Mouse (Mus musculus) left cerebral cortex, adult 11 months (tissue): ENCODE results near the gene Ociad1.

Source experiments
- DNase-seq: peaks from one replicate; pipeline ENCODE4 v3.0.0; 2022; ENCODE audit warnings: low spot score

Gene Ociad1

DNA sequence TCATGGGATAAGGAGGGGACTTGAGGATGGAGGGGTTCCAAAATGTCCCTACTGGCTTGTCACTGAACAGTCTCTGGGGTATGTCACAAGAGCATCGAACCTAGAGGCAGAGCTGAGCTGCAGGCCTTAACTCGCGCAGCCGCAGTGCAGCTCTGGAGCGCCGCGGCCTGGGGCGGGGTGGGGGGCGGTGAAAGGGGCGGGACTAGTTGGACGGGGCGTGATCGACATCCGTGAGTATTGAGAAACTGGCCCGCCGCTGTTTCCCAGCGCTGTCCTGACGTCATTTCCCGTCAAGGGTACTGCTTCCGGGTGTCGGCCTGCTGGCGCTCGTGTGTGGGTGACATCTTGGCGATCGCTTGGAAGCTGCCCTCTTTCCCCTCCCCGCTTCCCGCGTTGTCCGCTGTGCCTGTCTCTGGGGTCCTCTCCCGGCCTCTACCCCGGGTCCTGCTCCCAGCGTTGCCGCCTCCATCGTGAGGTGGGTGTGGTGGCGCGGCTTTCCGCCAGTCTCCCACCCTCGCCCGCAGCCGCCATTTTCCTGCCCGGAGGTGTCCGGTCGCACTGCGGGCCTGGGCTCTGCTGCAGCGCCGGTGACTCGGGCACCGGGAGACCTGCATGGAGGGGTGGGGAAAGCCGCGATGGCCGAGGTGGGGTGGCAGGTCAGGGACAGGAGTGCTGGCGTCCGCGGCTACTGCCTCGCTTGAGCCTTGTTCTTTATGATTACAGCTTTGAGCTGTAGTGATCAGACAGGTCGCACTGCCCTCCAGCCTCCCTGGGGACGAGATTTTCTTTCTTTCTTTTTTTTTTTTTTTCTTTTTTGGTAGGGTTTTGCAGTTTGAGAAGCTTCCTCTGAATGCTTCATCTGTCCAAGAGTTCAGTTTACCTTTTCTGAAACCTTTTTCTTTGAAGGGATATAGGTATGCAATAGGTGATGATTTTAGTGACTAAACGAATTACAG lies at the start of gene Ociad1:
TSS of gene Ociad1 (plus strand) at position 283 of the 956 bp plus-strand sequence.
- peak; percentile 95 for DNase-seq

DNA sequence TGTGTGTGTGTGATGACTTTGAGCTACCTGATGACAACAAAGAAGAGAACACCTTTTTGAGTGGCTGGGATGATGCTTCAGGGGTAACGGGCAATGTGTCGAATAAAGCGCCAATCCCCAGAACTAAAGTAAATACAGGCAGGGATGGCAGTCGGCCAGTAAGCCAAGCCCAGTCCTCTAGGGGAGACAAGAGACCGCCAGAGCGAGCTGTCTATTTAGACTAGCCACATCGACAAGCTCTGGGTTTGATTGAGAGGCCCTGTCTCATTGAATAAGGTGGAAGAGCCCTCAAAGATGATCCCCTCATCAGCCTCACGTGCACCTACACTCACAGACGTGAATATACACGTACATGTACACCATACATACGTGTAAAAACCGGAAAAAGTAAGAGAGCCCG lies 48.2 kb upstream of the Ociad1 start:
- no peak for DNase-seq

DNA sequence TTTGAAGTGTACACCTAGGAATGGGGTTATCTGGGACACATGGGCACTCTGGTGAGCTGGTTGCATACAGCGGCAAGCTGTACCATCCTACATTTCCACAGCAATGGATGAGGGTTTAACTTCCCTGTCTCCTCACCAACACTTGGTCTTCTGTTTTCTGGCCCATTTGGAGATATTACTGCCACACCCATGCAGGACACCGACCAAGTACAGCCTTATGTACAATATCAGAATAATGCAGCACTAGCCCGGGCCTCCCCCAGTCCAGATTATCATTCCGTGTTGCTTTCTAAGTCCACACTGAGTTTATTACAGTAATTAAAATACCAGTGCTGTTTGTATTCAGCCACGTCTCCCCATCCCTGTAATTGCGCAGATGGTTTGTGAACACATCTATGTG lies 46.2 kb upstream of the Ociad1 start:
- no peak for DNase-seq

DNA sequence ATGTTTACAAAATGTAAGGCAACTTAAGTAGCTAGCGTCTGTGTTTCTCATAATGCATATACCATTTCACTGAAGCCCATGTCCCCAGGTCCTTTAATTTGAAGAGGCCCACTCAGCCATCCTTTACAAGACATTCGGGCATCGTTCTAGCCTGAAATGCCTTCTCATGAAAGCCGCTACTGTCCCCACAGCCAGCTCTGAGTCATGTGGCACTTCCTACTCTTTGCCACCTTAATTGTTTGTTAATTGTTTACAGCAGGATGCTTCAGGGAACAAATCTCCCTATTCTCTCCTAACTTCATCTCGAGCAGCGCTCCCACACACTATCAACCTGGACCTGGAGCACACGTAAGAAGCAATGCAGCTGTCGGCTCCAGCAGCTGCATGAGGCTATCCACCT lies 44.4 kb upstream of the Ociad1 start:
- DNase-seq: no peak

DNA sequence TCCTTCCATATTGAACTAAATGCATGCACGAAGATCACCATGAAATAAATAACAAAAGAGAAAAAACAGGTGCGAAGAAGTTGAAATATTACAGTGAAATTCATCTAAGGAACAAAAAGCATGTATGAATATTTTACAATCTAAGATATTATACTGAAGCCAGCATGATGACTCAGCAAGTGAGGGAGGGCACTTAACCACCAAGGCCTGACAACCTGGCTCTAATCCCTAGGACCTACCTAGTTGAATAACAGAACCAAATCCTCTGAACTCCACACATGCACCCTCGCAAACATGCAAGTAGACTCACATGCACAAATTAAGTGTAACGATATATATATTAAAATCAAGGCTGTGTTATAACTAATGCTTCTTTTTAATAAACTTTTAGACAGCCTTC lies 43.2 kb upstream of the Ociad1 start:
- DNase-seq: no peak

DNA sequence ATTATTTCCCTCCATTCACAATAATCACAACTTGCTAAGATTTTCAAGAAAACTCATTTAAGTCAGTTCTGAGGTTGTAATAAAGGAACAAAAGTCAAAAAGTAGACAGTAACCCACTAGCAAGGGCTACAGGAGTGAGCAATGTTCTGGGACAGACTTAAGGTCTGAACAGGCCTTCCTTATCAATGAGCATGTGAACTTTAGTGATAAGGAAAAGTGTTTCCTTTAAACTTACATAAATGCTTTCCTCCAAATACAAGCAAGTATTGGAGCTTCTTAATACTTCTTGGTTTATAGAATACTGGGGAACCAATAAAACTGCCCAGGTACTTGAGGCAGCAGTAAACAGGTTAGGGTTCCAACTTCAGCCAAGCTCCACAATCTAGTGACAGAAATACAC lies 39.8 kb upstream of the Ociad1 start:
- no peak for DNase-seq

DNA sequence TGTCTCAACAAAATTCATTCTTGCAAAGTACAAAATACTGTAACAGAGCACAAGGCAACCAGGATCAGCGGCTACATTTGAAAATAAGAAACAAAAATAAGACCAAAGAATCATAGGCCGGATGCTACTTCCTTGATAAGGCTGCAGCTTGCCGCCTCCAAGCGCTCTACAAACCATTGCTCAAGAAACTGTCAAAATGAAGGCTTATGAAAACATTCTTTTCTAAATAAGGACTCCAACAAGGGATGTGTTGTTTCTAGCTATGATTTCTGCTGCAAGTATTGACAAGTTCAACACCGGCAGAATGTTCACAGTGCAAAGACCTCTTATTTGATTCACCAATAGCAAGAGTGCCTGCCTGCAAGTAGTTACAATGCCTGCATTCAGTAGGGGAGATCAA lies 37.9 kb upstream of the Ociad1 start:
- no peak for DNase-seq

DNA sequence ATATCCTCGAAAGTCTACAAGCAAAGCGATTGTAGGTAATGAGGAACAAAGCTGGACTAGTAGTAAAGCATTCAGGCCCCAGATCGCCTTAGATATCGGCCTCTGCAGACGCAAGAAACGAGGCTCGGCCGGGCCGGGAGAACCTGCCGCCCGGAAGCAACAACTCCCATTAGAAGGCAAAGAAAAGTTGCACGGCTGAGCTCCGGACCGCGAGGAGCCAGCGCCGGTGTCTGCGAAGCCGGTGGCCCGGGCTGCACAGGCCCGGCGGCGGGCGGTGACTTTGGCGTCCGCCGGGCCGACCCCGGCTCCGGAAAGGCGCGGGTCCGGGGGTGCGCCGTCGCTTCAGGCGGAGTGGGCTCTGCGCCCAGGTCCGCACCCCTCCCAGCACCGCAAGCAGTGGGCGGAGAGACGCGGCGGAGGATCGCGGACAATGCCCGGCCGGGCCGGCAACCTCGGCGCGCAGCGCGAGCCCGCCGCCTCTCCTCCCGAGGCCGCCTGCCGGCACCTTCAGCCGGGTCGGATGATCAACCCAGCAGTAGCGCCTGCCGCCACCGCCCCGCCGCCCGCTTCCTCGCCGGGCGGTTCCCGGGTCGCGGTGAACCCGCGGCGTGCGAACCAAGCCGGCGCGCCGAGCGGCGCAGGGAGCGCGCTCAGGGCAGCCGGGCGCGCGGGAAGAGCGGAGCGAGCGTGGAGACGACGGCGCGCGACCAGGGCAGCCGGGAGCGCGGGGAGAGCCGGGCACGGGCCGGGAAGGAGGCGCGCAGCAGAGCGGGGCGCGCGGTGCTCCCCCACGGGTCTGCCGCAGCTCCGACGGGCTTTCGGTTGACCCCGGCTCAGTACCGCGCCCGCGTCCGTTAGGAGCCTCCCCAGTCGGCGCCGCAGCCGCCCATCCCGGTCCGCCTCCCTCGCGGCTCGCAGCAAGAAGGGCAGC lies 37.0 kb upstream of the Ociad1 start:
- no peak for DNase-seq

DNA sequence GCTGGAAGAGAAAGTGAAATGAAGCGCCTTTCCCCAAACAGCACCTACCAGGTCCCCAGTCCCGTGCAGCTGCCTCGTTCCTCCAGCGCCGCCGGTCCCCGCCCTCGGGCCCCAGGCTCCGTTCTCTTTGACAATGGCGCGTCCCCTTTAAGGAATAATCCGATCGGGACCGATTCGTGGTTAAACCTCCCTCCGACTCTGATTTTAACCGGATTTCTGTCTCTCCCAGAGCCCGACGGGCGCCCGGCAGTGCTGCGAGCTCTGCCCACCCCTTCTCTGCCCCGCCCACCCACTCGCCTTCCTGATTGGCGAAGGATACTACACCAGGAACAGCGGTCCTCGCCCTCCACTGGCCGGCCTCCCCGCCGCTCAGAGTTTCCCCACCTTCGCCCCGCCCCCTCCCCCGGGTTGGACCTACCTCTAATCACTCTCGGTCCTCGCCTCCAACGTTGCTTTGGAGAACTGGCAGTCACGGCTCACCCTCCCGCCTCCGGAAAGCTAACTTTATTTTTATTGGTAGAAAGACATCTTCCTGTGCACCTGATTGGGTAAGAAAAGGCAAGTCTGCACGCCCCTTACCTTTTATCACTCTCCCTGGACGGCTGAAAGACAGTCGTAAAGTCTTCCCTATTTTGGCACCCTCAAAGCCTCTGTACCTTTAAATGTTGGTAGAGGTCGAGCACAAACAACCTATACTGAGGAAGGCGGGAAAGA lies 36.1 kb upstream of the Ociad1 start, which contains the start of gene Fryl:
TSS of gene Fryl (minus strand) at position 268 of the 714 bp plus-strand sequence.
- DNase-seq: peak; percentile 96

DNA sequence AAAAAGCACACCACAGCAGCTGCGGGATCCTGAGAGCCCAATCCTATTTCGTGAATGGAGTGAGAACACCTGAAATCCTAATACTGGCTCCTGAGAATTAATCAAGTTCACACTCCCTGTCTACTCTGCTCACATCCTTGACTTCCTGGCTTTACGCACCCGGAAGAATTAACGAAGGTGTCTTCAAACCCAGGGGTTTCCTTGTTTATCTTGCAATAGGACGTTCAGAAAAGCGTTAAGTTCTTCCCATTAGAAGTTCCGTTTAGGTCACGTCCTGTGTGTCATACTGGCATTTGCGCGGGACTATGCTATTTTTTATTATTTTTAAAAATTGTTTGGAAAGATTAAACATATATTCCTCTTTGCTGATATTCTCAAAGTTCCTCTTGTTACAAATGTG lies 35.5 kb upstream of the Ociad1 start:
- DNase-seq: no peak

DNA sequence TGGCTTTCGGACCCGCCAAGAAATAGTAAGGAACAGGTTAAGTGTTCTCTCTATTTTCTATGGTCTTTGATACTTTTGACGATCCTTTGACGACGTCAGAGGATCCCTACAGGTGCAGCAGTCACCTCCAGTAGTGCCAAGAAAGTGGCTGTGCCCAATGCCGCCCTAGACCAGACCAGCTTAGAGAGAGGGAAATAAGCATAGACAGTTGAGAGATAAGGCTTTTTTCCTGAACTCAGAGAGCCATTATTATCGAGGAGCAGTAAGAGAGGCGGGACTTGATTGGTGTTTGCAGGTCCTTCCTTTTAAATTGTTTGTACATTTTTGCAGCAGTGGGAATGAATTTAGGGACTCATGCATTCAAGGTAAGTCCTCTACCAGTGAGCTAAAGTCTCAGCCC lies 34.9 kb upstream of the Ociad1 start:
- no peak for DNase-seq

DNA sequence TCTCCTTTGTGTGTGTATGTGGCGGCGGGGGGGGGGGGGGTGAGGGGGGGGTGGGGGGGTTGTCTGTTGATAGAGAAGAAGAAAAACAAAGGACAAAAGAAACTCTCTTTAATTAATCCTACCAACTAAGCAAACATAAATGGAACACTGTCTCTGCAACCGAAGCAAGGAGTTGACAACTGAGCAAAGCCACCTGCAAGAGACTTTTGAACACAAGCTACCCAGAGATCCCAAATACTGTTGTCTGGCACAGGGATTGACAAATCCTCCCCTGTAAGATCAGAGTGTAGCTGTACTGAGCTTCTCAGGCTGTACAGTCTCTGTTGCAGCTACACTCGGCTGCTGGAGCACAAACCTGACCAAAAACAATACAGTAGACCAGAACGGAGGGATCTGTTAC lies 28.5 kb upstream of the Ociad1 start:
- no peak for DNase-seq

DNA sequence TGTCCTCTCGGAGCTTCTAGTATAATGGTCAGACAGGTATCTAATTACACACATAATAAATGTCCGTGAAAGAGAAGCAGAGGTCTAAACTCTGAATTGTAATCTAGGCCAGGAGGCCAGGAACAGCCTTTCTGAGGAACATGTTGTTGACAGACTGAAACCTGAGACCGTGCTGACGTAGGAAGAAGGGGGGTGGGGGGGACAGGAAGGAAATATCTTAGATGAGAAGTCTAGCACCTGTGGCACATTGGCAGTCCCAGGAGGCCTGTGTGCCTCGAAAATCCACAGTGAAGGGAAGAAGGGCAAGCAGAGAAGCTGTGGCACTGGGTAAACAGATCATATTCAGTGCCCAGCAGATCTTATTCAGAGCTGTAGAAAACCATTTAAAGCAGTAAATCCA lies 27.1 kb upstream of the Ociad1 start:
- no peak for DNase-seq

DNA sequence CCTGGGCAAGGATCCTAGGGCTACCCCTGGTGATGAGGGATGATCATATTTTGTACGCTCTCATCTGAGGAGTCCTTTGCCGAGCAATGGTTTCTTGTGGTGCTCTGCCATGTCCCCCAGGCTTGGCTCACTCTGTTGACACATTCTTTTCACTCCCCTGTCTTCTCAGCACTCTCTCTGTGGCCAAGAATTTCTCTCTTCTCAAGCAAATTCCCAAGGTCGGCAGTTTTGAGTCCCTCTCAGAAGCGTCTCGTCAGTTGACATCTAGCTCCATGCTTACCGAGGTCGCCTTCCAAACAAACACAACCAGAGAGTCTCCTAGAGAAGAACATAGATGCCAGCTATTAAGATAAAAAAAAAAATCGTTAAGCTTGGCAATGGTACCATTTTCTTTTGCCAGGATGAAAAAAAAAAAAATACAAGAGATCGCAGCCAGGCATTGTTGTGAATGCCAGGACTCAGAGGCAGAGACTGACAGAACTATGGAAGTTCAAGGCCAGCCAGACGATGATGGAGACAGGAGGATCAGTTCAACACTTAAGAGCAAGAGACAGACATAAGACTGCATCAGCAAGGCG lies 23.9 kb upstream of the Ociad1 start:
- no peak for DNase-seq

DNA sequence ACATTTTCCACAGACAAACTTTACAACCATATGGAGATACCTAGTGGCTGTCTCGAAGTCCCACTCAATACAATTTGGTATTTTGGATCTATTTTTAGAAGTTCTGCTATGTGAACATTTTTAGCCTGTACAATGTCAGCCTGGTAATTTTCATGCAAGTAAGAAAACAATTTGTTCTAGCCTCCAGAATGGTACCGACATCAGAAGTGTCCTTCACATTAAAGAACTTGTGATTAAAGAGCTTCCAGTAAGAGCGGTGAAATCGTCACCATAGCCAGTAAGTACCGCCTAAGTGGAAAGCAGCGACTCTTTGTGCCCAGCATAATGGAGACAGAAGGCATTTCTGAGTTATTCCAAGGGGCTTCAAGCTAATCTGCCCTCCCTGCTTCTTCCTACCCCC lies 22.0 kb upstream of the Ociad1 start:
- DNase-seq: no peak

DNA sequence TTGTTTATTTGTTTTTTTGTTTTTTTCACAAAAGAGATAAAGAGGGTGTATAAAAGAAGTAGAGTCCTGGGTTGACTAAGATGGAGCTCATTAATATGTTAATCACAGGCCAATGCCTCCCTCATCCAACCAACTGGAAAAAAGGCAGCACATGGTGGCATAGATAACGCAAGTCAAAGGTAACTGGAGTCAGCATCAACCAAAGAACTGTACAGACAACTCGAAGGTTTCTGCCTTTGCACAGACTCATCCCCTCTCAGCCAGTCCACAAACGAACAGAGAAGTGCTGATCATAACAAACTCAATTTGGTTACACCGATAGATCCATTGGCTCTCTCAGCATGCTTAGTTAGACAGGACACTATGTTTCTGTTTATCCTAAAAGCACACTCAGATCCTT lies 19.4 kb upstream of the Ociad1 start:
- DNase-seq: no peak

DNA sequence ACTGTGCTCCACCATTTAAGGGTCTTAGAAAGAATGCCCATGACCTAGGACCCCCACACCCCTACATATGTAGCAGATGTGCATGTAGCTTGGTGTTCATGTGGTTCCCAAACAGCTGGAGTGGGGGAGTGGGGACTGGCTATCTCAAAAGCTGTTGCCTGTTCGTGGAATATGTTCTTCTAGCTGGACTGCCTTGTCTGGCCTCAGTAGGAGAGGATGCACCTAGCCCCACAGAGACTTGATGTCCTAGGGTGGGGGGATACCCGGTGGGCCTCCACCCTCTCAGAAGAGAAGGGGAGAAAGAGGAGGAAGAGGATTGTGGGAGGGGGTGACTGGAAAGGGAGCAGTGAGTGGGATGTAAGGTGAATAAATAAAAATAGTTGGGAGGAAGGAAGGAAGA lies 17.6 kb upstream of the Ociad1 start:
- DNase-seq: no peak

DNA sequence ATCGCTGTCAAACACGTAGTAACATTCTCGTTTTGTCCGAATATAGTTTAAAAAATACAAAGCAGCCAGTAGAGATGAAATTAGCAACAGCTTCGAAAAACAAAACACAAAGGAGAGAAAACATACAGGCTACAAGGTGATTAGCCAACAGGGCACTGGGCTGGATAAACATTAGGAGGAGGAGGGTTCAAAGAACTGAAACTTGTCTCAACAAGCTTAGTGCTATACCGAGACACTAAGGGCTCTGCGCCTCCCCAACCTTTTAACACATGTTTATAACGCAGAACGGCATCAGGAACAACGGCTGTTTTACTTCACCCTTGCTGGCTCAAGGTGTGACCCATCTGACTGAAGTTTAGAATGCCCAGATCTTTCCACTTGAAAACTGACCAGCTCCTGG lies 13.4 kb upstream of the Ociad1 start:
- DNase-seq: no peak

DNA sequence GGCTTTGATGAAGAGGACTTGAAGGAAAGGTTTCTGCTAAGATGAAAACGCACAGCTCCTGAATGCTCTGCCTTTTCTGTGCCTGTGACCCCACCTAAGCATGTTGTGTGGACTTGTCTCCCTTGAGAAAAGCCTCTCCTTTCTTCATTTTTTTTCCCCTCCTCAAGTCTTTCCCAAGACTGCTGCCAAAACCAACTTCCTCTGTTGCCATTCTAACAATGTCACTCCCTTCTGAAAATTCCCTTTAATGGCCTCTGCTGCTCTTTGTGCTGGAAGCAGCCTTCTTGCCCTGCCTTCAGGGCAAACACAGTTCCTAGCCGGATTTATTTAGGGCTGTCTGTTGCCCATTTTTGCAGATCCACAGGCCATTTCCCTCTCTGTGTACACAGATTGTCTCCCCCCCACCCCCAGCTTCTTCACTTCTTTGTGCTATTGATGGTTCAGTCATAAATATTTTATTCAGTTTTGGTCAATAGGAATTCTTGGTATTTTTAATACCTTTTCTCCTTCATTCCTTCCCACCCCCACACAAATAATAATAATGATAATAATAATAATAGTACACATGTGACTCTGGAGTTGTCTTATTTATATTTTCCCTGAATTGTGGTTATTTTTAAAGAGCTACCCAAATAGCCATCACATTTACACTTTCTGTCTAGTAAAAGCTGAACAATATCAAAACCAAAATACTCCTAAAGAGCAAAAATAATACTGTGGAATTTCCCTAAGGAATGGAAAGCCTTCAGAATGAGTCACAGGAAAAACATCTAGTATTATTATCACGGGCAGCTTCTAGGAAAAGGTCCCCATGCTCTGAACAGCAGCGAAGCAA lies 12.6 kb upstream of the Ociad1 start:
- DNase-seq: no peak

DNA sequence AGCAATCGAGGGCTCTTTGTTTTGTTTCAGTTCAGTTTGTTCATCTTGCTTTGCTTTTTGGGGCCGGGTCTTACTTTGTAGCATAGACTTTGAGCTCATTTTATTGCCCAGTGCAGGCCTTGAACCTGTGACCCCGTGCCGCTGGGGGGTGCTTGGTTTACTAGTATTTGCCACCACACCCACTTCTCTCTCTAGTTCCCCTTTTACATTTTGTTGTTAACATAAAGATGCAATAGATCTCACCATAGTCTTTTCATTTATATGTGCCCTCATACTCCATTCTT lies 12.1 kb upstream of the Ociad1 start:
- DNase-seq: no peak

DNA sequence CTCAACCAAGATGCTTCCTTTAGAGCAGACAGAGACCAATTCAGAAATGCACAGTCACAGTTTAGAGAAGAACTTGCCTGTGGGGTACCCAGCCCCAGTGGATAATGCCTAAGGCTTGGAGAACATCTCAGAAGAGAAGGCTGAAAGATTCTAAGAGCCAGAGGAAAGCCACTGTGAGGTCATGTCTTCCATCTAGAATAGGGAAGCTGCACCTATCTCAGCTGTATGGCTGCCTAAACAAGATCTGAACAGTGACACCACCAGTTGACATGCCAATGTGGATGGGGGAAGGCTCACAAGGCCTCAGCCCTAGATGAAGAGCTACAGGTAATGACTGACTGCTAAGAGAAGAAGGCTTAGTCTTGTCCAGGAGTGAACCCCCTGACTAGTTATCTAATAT lies 8.5 kb upstream of the Ociad1 start:
- DNase-seq: no peak
